Mouse (Mus musculus): ENCODE measurements around the gene Chrdl2.

DNA sequence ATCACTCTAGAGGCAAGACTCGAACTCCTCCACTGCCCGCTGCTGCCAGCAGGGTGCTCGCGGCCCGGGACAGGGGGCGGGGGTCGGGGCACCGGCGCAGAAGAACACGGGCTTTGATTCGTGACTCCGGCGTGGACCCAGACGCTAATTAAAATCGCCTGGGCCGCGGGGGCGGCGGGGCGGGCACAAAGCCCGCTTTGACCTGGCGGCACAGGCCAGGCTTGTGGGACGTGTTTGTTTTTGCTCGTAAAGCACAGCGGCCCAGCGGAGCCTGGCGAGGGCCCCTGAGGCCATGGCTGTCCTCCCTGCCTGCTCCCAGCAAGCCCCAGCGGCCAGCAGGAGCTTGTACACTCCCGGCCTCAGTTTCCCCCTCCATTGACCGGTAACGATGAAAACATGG lies 36.1 kb downstream of the Chrdl2 start:
- TF ChIP-seq POLR2A (IDR thresholded peaks at IDR 0.05; ENCODE audit: borderline replicate concordance, insufficient read depth, low read length) = no peak
- TF ChIP-seq CTCF (IDR thresholded peaks at IDR 0.05; ENCODE audit: borderline replicate concordance, insufficient read depth, low read depth, low read length) = no peak
